Mouse (Mus musculus): ENCODE results near the gene Gm11627. TPM values are rescaled to one million over a fixed set of nuclear protein-coding genes. Genes with fewer than 3 reads are reported as not detected.
A peak's percentile ranks its signal among the peaks of the same experiment; 100 is the strongest.
"Not testable (repeated sequence)": the region's sequence is repeated elsewhere in the genome, so short reads cannot be mapped to it uniquely, and the experiment has no call there.

Gm11627 gene
- polyA plus RNA-seq, 2 experiments from 2014 or later: not detected

DNA sequence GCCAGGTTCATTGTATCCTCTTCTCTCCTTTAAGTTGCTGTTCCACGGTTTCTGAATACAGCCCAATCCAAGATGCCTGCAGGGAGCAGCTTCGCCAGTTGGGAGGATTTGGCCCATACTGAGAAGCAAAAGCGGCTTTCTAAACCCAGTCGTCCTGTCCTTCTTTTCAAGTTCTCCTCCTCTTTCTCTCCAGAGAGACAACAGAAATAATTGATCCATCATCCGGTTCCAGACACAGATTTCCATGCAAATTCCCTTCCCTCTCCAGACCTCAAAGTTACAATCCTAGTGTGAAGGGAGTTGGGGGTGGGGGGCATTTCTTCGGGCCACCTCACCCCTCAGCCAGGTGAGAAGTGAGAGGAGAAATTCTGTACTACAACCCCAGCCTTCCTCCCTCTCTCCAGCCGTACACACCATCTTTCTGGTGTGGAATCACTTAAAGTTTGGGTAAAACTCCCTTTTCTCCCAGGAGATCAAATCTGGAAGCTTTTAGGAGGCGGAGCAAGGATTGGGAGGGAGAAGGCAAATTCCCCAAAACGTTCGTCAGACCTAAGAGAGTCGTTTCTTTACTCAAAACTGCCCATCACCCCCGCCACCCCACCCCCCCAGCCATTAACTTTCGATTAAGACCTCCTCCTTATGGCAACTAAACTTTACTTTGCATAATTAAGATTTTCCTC, 23.7 kb upstream of the Gm11627 start:
- ATAC-seq: no peak

- no peak for ATAC-seq
Observed at GRCm38 (mm10) chr11:102599912-102600311, 20.7 kb upstream of the Gm11627 start.

DNA sequence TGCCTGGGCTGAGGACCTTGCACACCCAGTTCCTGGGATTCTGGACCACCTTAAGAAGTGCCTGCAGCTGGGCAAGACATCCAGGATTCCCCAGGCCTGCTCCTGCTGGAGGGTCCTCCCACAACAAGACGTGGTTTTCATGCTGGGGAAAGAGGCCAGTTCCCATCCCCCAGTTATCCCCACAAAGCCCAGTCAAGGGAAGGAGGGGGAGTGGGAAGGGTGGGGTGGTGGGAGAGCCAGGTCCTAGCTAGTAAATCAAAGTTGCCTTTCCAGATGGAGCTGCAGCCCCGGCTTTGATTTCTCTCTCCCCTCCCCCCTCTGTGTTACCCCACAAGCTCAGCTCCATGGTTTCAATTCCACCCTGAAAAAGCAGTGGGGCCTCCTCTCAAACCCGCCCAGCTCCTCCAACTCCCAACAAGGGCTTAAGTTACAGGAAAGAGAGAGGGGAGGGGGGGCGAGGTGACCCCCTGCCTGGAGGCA, 16.1 kb upstream of the Gm11627 start:
- no peak for ATAC-seq

- no peak for ATAC-seq
Observed at GRCm38 (mm10) chr11:102587554-102587953, 8.3 kb upstream of the Gm11627 start.

GRCm38 (mm10) chr11:102586445-102587130, 7.3 kb upstream of the Gm11627 start:
- no peak for ATAC-seq

- no peak for ATAC-seq
Observed at GRCm38 (mm10) chr11:102582736-102583135, 3.5 kb upstream of the Gm11627 start.

- no peak for ATAC-seq
Observed at GRCm38 (mm10) chr11:102582016-102582610, 2.9 kb upstream of the Gm11627 start.

- ATAC-seq: no peak
Observed at GRCm38 (mm10) chr11:102581281-102582015, 2.2 kb upstream of the Gm11627 start.

DNA sequence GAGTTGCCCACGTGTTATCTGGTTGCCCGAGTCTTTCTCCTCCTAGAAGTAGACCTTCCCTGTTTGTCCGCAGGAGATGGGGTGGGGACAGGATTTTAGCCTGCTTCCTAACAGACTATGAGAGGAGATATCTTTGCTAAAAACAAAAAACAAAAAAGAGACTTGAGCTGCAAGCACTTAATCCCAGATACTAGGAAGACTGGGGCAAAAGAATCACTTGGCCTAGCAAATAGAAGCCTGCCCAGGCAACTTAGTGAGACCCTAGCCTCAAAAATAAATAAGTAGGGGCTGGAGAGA, 721 bp upstream of the Gm11627 start:
- ATAC-seq: no peak

DNA sequence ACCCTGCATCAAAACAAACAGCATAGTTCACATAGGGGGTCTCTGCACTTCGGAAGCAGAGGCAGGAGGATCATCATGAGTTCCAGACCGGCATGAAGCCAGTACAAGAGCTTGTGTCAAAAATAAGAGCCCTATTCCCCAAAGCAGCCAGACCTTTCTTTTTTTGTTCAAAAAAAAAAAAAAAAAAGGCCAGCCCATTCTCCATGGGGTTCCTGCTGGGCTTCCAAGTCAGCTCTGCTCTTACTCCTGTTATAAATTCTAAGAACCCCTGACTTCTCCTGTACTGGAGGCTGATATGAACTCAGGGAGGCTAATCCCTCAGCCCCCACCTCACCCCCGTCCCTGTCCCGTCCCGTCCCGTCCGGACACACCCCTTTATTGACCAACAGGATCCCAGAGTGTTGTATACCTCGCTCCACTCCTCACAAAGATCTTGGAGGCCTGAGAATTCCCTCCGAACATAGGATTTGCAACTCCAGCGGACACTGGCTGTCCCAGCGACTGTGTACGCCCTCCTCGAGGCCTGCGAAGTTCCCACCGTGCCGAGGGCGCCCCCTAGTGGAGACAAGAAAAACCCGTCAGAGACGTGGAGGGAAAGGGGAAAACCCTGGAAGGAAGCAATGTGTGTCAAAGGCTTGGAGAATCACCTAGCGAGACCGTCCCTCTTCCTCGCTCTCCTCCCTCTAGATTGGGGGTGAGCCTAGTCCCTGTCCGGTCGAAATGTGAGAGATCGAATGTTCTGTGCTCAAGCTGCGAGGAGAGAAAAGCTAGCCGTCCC, 731 bp downstream of the Gm11627 start:
- peak; percentile 75 for ATAC-seq

- ATAC-seq: no peak
Observed at GRCm38 (mm10) chr11:102576050-102576754, 3.1 kb downstream of the Gm11627 start.

DNA sequence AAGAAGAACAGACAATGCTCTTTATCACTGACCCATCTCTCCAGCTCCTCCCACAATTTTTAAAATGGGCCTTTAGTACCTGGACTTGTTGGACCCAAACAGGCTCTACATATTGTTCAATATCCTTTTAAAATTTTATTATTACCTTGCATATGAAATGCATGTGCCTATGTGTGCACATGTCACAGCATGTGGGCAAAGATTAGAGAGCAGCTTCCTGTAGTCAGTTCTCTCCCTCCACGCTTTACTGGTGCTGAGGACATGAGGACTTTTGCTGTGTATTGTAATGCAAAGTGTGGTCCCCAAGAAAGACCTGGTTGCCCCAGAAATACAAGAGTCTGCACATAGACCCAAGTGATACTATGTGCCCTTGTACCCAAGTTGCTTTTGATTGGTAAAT, 4.2 kb downstream of the Gm11627 start:
- ATAC-seq: no peak

DNA sequence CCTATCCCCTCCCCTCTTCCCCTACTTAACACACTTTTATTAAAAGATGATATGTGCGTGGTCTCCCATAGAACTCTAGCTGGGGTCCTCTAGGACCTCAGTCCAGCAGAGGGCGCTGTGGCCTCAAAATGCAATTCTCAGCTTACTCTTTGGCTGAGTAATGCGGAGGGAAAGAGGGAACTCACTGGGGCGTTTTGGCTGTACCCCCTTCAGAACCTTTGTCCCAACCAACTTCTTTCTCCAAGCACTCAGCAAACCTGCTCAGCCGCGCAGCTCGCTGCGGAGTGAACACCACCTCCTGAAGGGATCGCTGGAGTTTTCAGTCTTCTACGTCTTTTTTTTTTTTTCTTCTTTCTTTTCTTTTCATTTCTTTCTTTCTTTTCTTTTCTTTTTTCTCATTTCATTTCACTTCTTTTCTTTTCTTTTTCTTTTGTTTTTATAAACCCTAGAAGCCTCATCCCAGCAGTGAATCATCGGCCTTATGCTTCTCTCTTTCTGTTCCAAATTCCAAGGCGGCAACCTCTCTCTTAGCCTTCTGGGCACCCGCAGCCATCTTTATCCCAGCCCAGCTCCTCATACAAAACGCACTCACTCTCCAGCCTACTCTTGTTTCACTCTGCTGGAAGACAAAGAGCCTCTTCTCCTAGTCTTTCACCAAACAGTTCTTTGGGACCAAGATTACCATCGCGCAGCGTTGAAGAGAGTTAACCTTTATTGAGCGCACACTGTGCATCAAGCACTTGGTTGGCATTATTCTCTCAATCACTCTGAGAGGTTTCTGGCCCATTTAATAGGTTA, 6.2 kb downstream of the Gm11627 start:
- no peak for ATAC-seq

GRCm38 (mm10) chr11:102568756-102569377, 10.4 kb downstream of the Gm11627 start:
- no peak for ATAC-seq

DNA sequence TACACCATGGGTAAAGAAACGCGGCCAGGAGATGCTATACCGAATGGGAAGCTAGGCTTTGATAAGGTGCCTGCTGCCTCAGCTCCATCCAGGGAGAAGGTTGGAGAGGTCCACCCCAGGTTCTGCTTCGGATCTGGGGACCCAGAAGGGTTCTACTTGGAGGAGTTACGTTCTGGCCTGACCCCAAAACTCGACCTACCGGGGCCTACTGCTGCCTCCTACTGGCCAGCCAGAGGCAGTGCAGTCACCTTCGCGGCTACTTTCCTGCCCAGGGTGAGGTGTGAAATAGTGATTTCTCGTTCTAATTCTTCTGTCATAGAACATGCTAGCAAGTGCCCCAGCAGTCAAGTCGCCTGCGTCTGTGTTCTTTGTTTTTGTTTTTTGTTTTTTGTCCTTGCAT, 11.1 kb downstream of the Gm11627 start:
- no peak for ATAC-seq

DNA sequence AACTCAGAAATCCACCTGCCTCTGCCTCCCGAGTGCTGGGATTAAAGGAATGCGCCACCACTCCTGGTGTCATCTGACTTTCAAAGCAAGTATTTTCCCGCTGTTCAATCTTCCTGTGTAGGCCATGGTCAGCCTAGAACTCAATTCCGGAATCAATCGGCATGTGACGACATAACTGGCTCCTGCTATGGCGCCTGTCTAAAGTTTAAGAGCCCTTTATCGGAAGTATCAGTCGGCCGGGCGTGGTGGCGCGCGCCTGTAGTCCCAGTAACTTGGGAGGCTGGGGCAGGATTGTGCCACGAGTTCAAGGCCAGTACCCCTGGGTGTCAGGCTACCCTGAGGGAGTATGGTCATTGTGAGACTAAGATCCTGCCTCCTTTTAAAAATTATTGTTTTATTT, 11.5 kb downstream of the Gm11627 start:
- no peak for ATAC-seq

GRCm38 (mm10) chr11:102567157-102567556, 12.1 kb downstream of the Gm11627 start:
- no peak for ATAC-seq

GRCm38 (mm10) chr11:102566290-102566689, 13.0 kb downstream of the Gm11627 start:
- no peak for ATAC-seq

GRCm38 (mm10) chr11:102565741-102566140, 13.5 kb downstream of the Gm11627 start:
- ATAC-seq: no peak

- ATAC-seq: not testable (repeated sequence)
Observed at GRCm38 (mm10) chr11:102564952-102565671, 14.1 kb downstream of the Gm11627 start.

Measured in CD4-positive, CD25-positive, alpha-beta regulatory T cell, adult 4 months (primary cell).